Mouse (Mus musculus) liver, embryonic 13.5 days (tissue): ENCODE measurements at regions not wholly inside any gene's neighbourhood (a gene's known extent, or its start where the extent isn't known, plus 50 kb on each side); places are given as distances from the start of the nearest gene placed in this dataset.
A peak's percentile ranks its signal among the peaks of the same experiment; 100 is the strongest.

Source experiments
- ATAC-seq: fragments of 200-750 bp; cut with Nextera tagmentation; 2 replicates; pipeline ENCODE4 v1.8.0; 2017; ENCODE audit warnings: low read depth, mild to moderate bottlenecking, moderate number of reproducible peaks, moderate library complexity
- DNase-seq: peaks from one replicate; pipeline ENCODE4 v3.0.0; 2022
- H3K27ac ChIP-seq: fragments of 300-500 bp; sonication (generic); 2 replicates; pipeline ENCODE4 v1.5.1; 2015; ENCODE audit warnings: moderate library complexity, mild to moderate bottlenecking, inconsistent platforms
- H3K27me3 ChIP-seq: fragments of 300-500 bp; sonication (generic); 2 replicates; pipeline ENCODE4 v1.6.1; 2015; ENCODE audit warnings: mild to moderate bottlenecking, inconsistent platforms
- H3K36me3 ChIP-seq: fragments of 300-500 bp; sonication (generic); 2 replicates; pipeline ENCODE4 v1.6.1; 2015; ENCODE audit warnings: mild to moderate bottlenecking, inconsistent platforms
- H3K4me1 ChIP-seq: fragments of 300-500 bp; sonication (generic); replicated peaks from 2 replicates; pipeline ENCODE4 v1.6.1; 2015; ENCODE audit warnings: inconsistent platforms
- H3K4me2 ChIP-seq: fragments of 300-500 bp; sonication (generic); 2 replicates; pipeline ENCODE4 v1.6.1; 2015; ENCODE audit warnings: inconsistent platforms, mild to moderate bottlenecking, moderate library complexity
- H3K4me3 ChIP-seq: fragments of 300-500 bp; sonication (generic); replicated peaks from 2 replicates; pipeline ENCODE4 v1.5.1; 2015; ENCODE audit warnings: mild to moderate bottlenecking, inconsistent platforms
- H3K9ac ChIP-seq: fragments of 300-500 bp; sonication (generic); 2 replicates; pipeline ENCODE4 v1.6.1; 2015; ENCODE audit warnings: mild to moderate bottlenecking, inconsistent platforms
- H3K9me3 ChIP-seq: fragments of 300-500 bp; sonication (generic); replicated peaks from 2 replicates; pipeline ENCODE4 v1.6.1; 2016; ENCODE audit warnings: inconsistent platforms
- WGBS: fragments of 180-500 bp; shearing (Covaris S2); methylation state at CpG from one replicate; pipeline ENCODE4 v1.1.7; 2015; ENCODE audit not compliant: insufficient replicate concordance; 5-methylcytosine and 5-hydroxymethylcytosine counted together

GRCm38 (mm10) chr9:60968281-60969031 is 174.1 kb downstream of the Uaca start:
- no peak overlapping the region for H3K9ac ChIP-seq
- no peaks in the 10 kb centered on the region for H3K9me3 ChIP-seq
- no peaks in the 10 kb centered on the region for H3K4me1 ChIP-seq
- no peak overlapping the region for H3K27ac ChIP-seq
- 46% methylated on average over 4 of the region's 4 CpGs for WGBS
- H3K36me3 ChIP-seq, result no peaks in the 10 kb centered on the region
- no peak for ATAC-seq
- no peak for DNase-seq
- H3K4me3 ChIP-seq, result no peak overlapping the region
- H3K4me2 ChIP-seq, result no peak overlapping the region
- no peaks in the 10 kb centered on the region for H3K27me3 ChIP-seq

GRCm38 (mm10) chr9:60972201-60972910 is 178.0 kb downstream of the Uaca start:
- DNase-seq (no peak), ATAC-seq (no peak)
- Histone ChIP-seq H3K4me2 (no peak overlapping the region), H3K4me1 (no peaks in the 10 kb centered on the region), H3K4me3 (no peak overlapping the region), H3K27ac (no peak overlapping the region), H3K36me3 (no peaks in the 10 kb centered on the region), H3K9ac (no peak overlapping the region), H3K9me3 (no peaks in the 10 kb centered on the region), H3K27me3 (no peaks in the 10 kb centered on the region)
- 57% methylated on average over 9 of the region's 9 CpGs for WGBS

GRCm38 (mm10) chr9:60974546-60974945 is 180.2 kb downstream of the Uaca start:
- 58% methylated on average over 1 of the region's 1 CpGs for WGBS
- no peak overlapping the region for H3K4me2 ChIP-seq
- H3K27me3 ChIP-seq, result no peaks in the 10 kb centered on the region
- no peak overlapping the region for H3K4me3 ChIP-seq
- no peak for ATAC-seq
- no peaks in the 10 kb centered on the region for H3K36me3 ChIP-seq
- H3K4me1 ChIP-seq, result no peaks in the 10 kb centered on the region
- no peak for DNase-seq
- H3K9ac ChIP-seq, result no peak overlapping the region
- H3K27ac ChIP-seq, result no peak overlapping the region
- H3K9me3 ChIP-seq, result no peaks in the 10 kb centered on the region

- DNase-seq, result no peak
- Histone ChIP-seq H3K27ac (no peak overlapping the region), H3K9me3 (no peaks in the 10 kb centered on the region), H3K27me3 (no peaks in the 10 kb centered on the region), H3K4me1 (no peaks in the 10 kb centered on the region), H3K4me2 (no peak overlapping the region), H3K4me3 (no peak overlapping the region), H3K9ac (no peak overlapping the region), H3K36me3 (no peaks in the 10 kb centered on the region)
- no peak for ATAC-seq
- WGBS, result 67% methylated on average over 13 of the region's 13 CpGs
These were observed 188.2 kb downstream of the Uaca start for GRCm38 (mm10) chr9:60982383-60983085.

- DNase-seq (no peak), ATAC-seq (no peak)
- Histone ChIP-seq H3K27me3 (no peaks in the 10 kb centered on the region), H3K4me3 (no peak overlapping the region), H3K9ac (no peak overlapping the region), H3K4me2 (no peak overlapping the region), H3K27ac (no peak overlapping the region), H3K36me3 (no peaks in the 10 kb centered on the region), H3K4me1 (no peaks in the 10 kb centered on the region), H3K9me3 (no peaks in the 10 kb centered on the region)
- 55% methylated on average over 5 of the region's 5 CpGs for WGBS
These were observed 188.9 kb downstream of the Uaca start for GRCm38 (mm10) chr9:60983246-60983645.

GRCm38 (mm10) chr9:60988113-60988512 is 193.8 kb downstream of the Uaca start:
- Histone ChIP-seq H3K27me3 (no peaks in the 10 kb centered on the region), H3K4me1 (no peaks in the 10 kb centered on the region), H3K36me3 (no peaks in the 10 kb centered on the region), H3K27ac (no peak overlapping the region), H3K9ac (no peak overlapping the region), H3K4me2 (no peak overlapping the region), H3K4me3 (no peak overlapping the region), H3K9me3 (no peaks in the 10 kb centered on the region)
- no peak for DNase-seq
- ATAC-seq, result no peak
- WGBS, result 54% methylated on average over 4 of the region's 4 CpGs

GRCm38 (mm10) chr9:60989670-60990391 is 195.5 kb downstream of the Uaca start:
- Histone ChIP-seq H3K9me3 (no peaks in the 10 kb centered on the region), H3K4me1 (no peaks in the 10 kb centered on the region), H3K27me3 (no peaks in the 10 kb centered on the region), H3K27ac (no peak overlapping the region), H3K4me3 (no peak overlapping the region), H3K9ac (no peak overlapping the region), H3K4me2 (no peak overlapping the region), H3K36me3 (no peaks in the 10 kb centered on the region)
- DNase-seq (no peak), ATAC-seq (no peak)
- WGBS, result 52% methylated on average over 13 of the region's 13 CpGs

- 30% methylated on average over 5 of the region's 5 CpGs for WGBS
- DNase-seq, result peak; percentile 20
- Histone ChIP-seq H3K4me2 (no peak overlapping the region), H3K27me3 (no peaks in the 10 kb centered on the region), H3K9me3 (no peaks in the 10 kb centered on the region), H3K36me3 (no peaks in the 10 kb centered on the region), H3K4me1 (no peaks in the 10 kb centered on the region), H3K9ac (no peak overlapping the region), H3K4me3 (no peak overlapping the region), H3K27ac (no peak overlapping the region)
- ATAC-seq, result no peak
These were observed 197.2 kb downstream of the Uaca start for GRCm38 (mm10) chr9:60991509-60991908.

- WGBS, result 70% methylated on average over 8 of the region's 8 CpGs
- Histone ChIP-seq H3K4me2 (no peak overlapping the region), H3K9me3 (no peaks in the 10 kb centered on the region), H3K27me3 (no peaks in the 10 kb centered on the region), H3K27ac (no peak overlapping the region), H3K4me1 (no peaks in the 10 kb centered on the region), H3K9ac (no peak overlapping the region), H3K36me3 (no peaks in the 10 kb centered on the region), H3K4me3 (no peak overlapping the region)
- DNase-seq (no peak), ATAC-seq (no peak)
These were observed 199.3 kb downstream of the Uaca start for GRCm38 (mm10) chr9:60993661-60994060.

- H3K36me3 ChIP-seq, result no peaks in the 10 kb centered on the region
- no peak overlapping the region for H3K4me2 ChIP-seq
- no peaks in the 10 kb centered on the region for H3K27me3 ChIP-seq
- H3K4me1 ChIP-seq, result no peaks in the 10 kb centered on the region
- DNase-seq (no peak), ATAC-seq (no peak)
- H3K9ac ChIP-seq, result no peak overlapping the region
- H3K9me3 ChIP-seq, result no peaks in the 10 kb centered on the region
- H3K27ac ChIP-seq, result no peak overlapping the region
- H3K4me3 ChIP-seq, result no peak overlapping the region
- WGBS, result 28% methylated on average over 6 of the region's 6 CpGs
These were observed 200.8 kb downstream of the Uaca start for GRCm38 (mm10) chr9:60995096-60995495.
